Mouse (Mus musculus): ENCODE results near the gene Trmt61a.

- no peak for TF ChIP-seq CTCF (IDR thresholded peaks at IDR 0.05; ENCODE audit: low read depth)
- no peak for TF ChIP-seq EP300 (IDR thresholded peaks at IDR 0.05; ENCODE audit: low read depth)
Observed at GRCm38 (mm10) chr12:111693341-111694270, 15.7 kb downstream of the Trmt61a start.

Measured in liver, postnatal 0 days (tissue).